Mouse (Mus musculus): ENCODE results near the gene Kif14. TPM values are rescaled to one million over a fixed set of nuclear protein-coding genes. Genes with fewer than 3 reads are reported as not detected.

The Kif14 gene
- polyA plus RNA-seq, 1 experiment from 2014 or later: 5.8 TPM

DNA sequence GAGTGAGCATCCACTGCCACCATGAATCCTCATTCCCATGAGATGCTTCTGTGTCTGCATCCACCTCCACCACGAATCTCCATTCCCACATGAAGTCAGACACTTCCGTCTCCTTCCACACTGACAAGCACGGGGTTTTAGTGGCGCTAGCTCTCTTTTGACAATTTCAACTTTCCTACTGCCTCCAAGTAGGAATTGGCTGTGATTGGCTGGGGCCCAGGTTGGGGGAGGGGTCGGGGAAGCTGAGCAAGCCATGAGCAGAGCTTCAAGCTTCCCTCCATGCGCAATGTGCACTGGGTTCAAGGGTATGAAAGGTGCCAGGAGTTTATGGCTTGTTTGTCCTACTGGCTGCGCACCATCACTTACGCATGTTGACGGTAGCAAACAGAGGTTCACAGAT is 93.6 kb downstream of the Kif14 start:
- H3K4me3 ChIP-seq: no peak overlapping the region
- H3K27ac ChIP-seq: no peak overlapping the region
- no peaks in the 10 kb centered on the region for H3K36me3 ChIP-seq
- no peak for ATAC-seq (ENCODE audit: low FRiP score, low read depth)
- H3K9me3 ChIP-seq: no peaks in the 10 kb centered on the region
- H3K9ac ChIP-seq: no peak overlapping the region
- 0 out of 2 replicates have a peak, but pooled peaks cover 8% of the 10 kb centered on the region for H3K27me3 ChIP-seq
- H3K4me2 ChIP-seq (replicated peaks): no peak overlapping the region
- H3K4me1 ChIP-seq: peaks cover 30% of the 10 kb centered on the region
- 87% methylated on average over 9 of the region's 9 CpGs for WGBS

DNA sequence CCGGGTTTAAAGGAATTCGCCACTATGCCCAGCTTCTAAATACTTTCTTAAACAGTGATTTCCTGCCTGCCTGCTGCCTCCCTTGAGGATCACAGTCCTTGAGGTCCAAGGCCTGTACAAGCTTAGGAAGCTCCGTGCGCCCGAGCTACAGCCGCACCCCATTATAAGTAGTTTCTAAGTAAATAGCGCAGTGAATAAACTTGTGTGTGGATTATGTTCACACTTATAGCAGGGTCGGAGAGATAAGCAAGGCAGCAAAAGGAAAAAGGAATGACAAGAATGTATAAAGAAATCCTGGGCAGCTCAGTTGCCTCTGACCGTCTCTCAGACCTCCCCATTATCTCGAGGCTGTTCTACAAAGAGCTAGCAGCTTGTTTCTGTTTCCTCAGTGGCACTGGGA is 95.7 kb downstream of the Kif14 start:
- no peak overlapping the region for H3K4me3 ChIP-seq
- 0 out of 2 replicates have a peak, but pooled peaks cover 8% of the 10 kb centered on the region for H3K27me3 ChIP-seq
- no peaks in the 10 kb centered on the region for H3K36me3 ChIP-seq
- ATAC-seq (ENCODE audit: low FRiP score, low read depth): no peak
- 53% methylated on average over 10 of the region's 10 CpGs for WGBS
- H3K4me2 ChIP-seq (replicated peaks): no peak overlapping the region
- no peaks in the 10 kb centered on the region for H3K9me3 ChIP-seq
- H3K27ac ChIP-seq: no peak overlapping the region
- H3K4me1 ChIP-seq: peaks cover 19% of the 10 kb centered on the region
- no peak overlapping the region for H3K9ac ChIP-seq

DNA sequence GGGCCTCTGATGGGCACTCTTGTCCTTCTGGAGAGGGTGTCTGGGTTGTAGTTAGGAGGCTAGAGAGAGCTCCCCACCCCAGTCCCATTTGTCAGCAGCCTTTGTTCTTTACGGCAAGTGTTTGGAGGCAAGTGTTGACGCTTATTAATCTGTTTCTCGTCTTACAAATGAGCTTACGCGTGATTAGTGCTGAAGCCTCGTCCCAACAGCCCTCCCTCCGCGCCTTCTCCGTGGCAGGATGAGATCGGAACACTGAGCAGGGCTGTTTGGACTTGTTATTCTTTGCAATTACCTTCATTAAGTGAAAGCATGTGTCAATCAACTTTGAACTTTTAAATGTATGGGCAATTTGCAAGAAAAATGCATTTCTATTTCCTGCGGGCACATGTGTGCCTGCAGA is 97.0 kb downstream of the Kif14 start:
- H3K27ac ChIP-seq: no peak overlapping the region
- WGBS: 23% methylated on average over 11 of the region's 11 CpGs
- no peaks in the 10 kb centered on the region for H3K36me3 ChIP-seq

DNA sequence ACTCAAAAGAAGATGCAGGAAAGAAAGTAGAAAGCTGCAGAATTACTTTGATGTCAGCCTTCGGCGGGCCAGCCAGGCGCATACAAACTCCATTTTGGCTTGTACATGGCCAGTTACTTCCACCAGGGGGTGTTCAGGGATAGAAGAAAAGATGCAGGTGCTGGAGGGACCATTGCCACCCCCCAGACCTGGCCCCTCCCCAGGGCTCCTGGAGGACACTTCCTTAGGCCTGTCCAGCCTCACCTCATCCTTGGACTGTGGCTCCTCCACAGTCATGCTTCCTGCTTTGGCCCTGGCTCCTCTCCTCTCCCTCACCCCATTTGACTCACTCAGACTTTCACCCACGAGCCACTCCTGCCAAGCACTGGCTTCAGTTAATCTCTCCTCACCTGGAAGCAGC is 98.8 kb downstream of the Kif14 start:
- Histone ChIP-seq H3K4me1 (peaks cover 14% of the 10 kb centered on the region), H3K9ac (no peak overlapping the region), H3K27me3 (peaks cover 14% of the 10 kb centered on the region; the same call in 1 of the 2 replicates), H3K4me3 (no peak overlapping the region), H3K27ac (no peak overlapping the region), H3K36me3 (no peaks in the 10 kb centered on the region), H3K9me3 (no peaks in the 10 kb centered on the region), H3K4me2 (replicated peaks) (no peak overlapping the region)
- peak; percentile 19; the same call in 1 of the 2 replicates for ATAC-seq (ENCODE audit: low FRiP score, low read depth)
- 67% methylated on average over 4 of the region's 4 CpGs for WGBS

More for the DNA sequence above, 97.0 kb downstream of the Kif14 start:
- no peak overlapping the region for H3K9ac ChIP-seq
- ATAC-seq (ENCODE audit: low FRiP score, low read depth): no peak
- no peaks in the 10 kb centered on the region for H3K9me3 ChIP-seq
- no peak overlapping the region for H3K4me3 ChIP-seq
- peak overlapping the region; percentile 19 for H3K4me2 ChIP-seq (replicated peaks)
- 0 out of 2 replicates have a peak, but pooled peaks cover 8% of the 10 kb centered on the region for H3K27me3 ChIP-seq
- peaks cover 19% of the 10 kb centered on the region for H3K4me1 ChIP-seq

DNA sequence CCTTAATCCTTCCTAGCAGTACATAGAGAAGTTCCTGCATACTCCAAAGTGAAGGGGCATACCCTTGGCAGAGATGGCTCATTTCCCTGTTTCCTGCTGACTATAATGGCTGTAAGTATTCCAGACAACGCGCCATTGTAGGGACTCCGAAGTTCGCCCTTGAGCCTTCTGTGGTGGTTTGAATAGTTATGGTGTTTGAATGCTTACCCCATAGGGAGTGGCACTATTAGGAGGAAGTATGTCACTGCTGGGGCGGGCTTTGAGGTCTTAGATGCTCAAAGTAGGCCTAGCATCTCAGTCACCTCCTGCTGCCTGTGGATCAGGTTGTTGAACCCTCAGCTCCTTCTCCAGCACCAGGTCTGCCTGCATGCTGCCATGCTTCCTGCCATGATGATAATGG is 100.2 kb downstream of the Kif14 start:
- H3K4me3 ChIP-seq: no peak overlapping the region
- H3K9ac ChIP-seq: no peak overlapping the region
- no peak for ATAC-seq (ENCODE audit: low FRiP score, low read depth)

DNA sequence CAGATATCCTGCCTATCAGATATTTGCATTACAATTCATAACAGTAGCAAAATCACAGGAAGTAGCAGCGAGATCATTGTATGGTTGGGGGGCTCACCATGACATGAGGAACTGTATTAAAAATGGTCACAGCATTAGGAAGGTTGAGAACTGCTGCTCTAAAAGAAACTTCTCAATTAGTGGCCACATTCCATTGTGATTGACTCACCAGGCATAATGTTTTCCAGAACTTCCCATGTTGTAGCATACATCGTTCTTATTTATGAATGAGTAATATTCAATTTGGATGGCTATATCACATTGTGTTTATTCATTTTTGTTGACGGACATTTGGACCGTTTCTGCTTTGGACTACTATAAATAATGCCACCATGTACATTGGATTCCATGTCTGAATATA is 101.5 kb downstream of the Kif14 start:
- ATAC-seq (ENCODE audit: low FRiP score, low read depth): no peak
- Histone ChIP-seq H3K9me3 (no peaks in the 10 kb centered on the region), H3K36me3 (no peaks in the 10 kb centered on the region), H3K9ac (no peak overlapping the region), H3K4me3 (no peak overlapping the region), H3K27ac (no peak overlapping the region), H3K4me2 (replicated peaks) (no peak overlapping the region), H3K4me1 (peaks cover 19% of the 10 kb centered on the region), H3K27me3 (peaks cover 12% of the 10 kb centered on the region; the same call in 1 of the 2 replicates)
- WGBS: 78% methylated on average over 4 of the region's 4 CpGs

More for the DNA sequence above, 100.2 kb downstream of the Kif14 start:
- Histone ChIP-seq H3K27me3 (peaks cover 12% of the 10 kb centered on the region; the same call in 1 of the 2 replicates), H3K4me1 (peaks cover 20% of the 10 kb centered on the region), H3K9me3 (no peaks in the 10 kb centered on the region), H3K36me3 (no peaks in the 10 kb centered on the region), H3K4me2 (replicated peaks) (no peak overlapping the region), H3K27ac (no peak overlapping the region)
- 88% methylated on average over 5 of the region's 5 CpGs for WGBS

DNA sequence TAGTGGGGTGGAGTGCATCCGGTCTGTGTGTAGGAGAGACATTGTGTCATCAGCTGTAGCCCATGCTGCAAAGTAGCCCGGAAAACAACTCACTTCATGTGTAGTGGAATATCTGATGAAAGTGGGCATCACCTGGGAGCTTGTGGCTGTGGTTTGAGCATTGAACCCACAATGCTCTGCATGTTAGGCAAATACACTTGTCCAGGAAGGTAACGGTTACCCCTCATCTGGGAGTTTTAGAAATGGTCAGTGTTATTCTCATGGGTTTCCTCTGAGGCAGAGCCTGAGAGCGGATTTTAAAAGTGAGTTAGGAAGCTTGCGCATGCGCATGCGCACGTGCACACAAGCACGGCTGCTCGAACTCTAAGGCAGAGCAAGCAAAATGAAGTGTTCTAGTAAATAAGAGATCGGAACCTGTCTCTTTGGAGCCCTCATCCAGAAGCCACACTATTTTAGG is 102.6 kb downstream of the Kif14 start:
- no peak overlapping the region for H3K9ac ChIP-seq

DNA sequence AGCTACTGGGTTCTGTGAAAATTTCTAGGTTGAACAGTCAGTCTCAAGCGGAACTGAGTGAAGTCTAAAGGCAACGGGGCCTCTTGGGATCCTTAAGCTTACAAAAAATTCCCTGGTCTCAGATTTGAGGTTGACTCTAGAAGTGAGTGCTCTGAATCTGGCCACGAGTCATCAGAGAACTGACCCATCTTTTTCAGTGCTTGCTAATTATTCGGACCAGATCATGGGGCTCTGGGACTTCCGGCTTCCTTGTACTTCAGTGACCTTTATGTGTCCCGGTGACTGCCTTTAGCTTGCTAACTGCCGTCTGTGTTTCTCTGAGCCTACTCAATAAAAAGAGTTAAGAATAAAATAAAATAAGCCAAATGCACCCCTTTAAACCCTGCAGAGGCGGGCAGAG is 103.1 kb downstream of the Kif14 start:
- H3K9me3 ChIP-seq: no peaks in the 10 kb centered on the region
- H3K27ac ChIP-seq: no peak overlapping the region
- H3K36me3 ChIP-seq: no peaks in the 10 kb centered on the region
- ATAC-seq (ENCODE audit: low FRiP score, low read depth): no peak
- peaks cover 11% of the 10 kb centered on the region for H3K4me1 ChIP-seq
- H3K4me3 ChIP-seq: no peak overlapping the region
- 72% methylated on average over 8 of the region's 8 CpGs for WGBS
- H3K9ac ChIP-seq: no peak overlapping the region
- H3K4me2 ChIP-seq (replicated peaks): no peak overlapping the region
- peaks cover 7% of the 10 kb centered on the region; the same call in 1 of the 2 replicates for H3K27me3 ChIP-seq

More for the DNA sequence above, 102.6 kb downstream of the Kif14 start:
- no peaks in the 10 kb centered on the region for H3K36me3 ChIP-seq
- H3K27ac ChIP-seq: no peak overlapping the region
- H3K4me3 ChIP-seq: no peak overlapping the region
- no peak for ATAC-seq (ENCODE audit: low FRiP score, low read depth)
- no peaks in the 10 kb centered on the region for H3K9me3 ChIP-seq
- peaks cover 11% of the 10 kb centered on the region for H3K4me1 ChIP-seq
- no peak overlapping the region for H3K4me2 ChIP-seq (replicated peaks)
- 91% methylated on average over 11 of the region's 11 CpGs for WGBS
- H3K27me3 ChIP-seq: peaks cover 7% of the 10 kb centered on the region; the same call in 1 of the 2 replicates

DNA sequence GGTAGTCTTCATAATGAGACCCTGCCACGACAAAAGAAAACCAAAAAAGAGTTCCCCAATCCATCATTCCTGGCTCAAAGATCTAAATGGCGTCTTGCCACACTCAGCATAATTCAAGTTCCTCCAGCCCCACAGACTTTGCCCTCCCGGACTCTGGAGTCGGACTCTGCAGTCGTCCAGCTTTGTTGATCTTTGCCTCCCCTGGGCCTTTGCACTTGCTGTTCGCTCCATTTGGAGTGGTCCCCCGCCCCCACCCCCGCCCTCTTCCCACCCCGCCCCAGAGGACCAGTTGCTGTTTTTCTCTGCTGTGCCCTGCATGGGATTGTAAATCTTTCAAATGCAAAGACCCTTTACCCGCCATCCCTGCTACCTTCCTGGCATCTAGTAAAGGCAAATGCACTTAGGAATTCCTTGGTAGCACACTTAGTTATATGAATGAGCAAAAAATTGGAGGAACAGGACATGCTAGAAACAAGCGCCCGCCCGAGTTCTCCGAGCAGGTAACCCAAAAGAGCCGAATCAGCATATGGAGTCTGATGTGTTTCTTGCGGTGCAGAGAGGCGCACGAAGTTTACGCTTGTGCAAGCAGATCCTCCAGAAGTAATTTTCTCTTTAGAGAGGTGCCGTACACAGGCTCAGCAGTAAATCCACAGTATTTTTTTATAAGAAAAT is 103.6 kb downstream of the Kif14 start:
- no peak for ATAC-seq (ENCODE audit: low FRiP score, low read depth)
- peak overlapping the region; percentile 54 for H3K4me2 ChIP-seq (replicated peaks)
- H3K27me3 ChIP-seq: peaks cover 7% of the 10 kb centered on the region; the same call in 1 of the 2 replicates
- peaks cover 11% of the 10 kb centered on the region for H3K4me1 ChIP-seq
- peak overlapping the region; percentile 17 for H3K4me3 ChIP-seq
- no peaks in the 10 kb centered on the region for H3K36me3 ChIP-seq
- no peak overlapping the region for H3K27ac ChIP-seq
- WGBS: 32% methylated on average over 20 of the region's 20 CpGs
- no peak overlapping the region for H3K9ac ChIP-seq
- no peaks in the 10 kb centered on the region for H3K9me3 ChIP-seq

DNA sequence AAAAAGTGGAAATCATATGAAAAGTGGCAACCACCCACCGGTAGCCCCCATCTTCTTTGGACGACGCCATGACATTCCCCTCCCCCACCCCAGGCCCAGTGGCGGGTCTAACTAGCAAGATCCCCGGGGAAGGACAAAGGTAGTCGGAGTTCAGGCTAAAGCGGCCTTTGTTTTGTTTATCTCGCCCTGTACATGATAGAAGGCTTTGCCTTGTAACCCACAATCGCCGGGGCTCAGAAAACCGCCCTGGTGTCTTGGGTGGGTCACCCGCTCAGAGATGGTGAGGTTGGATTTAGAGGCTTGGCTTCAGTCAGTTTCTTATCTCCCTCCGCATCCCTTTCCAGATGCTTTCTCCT is 104.1 kb downstream of the Kif14 start:
- Histone ChIP-seq H3K36me3 (no peaks in the 10 kb centered on the region), H3K4me1 (peaks cover 11% of the 10 kb centered on the region), H3K27ac (no peak overlapping the region), H3K4me3 (peak overlapping the region; percentile 17), H3K27me3 (peaks cover 7% of the 10 kb centered on the region; the same call in 1 of the 2 replicates), H3K9me3 (no peaks in the 10 kb centered on the region), H3K4me2 (replicated peaks) (peak overlapping the region; percentile 54), H3K9ac (no peak overlapping the region)
- 18% methylated on average over 13 of the region's 13 CpGs for WGBS
- no peak for ATAC-seq (ENCODE audit: low FRiP score, low read depth)

DNA sequence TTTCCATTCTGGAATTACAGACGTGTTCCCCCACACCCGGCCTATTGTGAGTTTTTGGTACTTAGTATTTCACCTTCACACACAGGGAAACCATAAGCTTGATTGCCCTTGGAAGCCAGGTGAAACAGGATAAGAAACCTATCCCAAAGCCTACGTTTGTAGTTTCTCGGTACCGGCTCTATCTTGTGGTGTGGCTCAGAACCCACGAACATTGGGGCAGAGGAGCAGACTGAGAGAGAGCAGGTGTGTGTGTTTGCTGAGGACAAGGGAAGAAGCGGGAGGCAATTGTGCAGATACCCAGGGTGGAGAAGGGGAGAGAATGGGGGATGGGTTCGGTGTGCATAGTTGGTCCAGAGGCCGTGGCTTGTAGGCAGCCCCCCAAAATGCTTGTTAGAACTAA is 104.8 kb downstream of the Kif14 start:
- Histone ChIP-seq H3K4me2 (replicated peaks) (no peak overlapping the region), H3K4me3 (no peak overlapping the region), H3K4me1 (peaks cover 11% of the 10 kb centered on the region), H3K9ac (no peak overlapping the region), H3K27ac (no peak overlapping the region), H3K36me3 (no peaks in the 10 kb centered on the region), H3K27me3 (peaks cover 7% of the 10 kb centered on the region; the same call in 1 of the 2 replicates), H3K9me3 (no peaks in the 10 kb centered on the region)
- no peak for ATAC-seq (ENCODE audit: low FRiP score, low read depth)
- 90% methylated on average over 9 of the region's 9 CpGs for WGBS

DNA sequence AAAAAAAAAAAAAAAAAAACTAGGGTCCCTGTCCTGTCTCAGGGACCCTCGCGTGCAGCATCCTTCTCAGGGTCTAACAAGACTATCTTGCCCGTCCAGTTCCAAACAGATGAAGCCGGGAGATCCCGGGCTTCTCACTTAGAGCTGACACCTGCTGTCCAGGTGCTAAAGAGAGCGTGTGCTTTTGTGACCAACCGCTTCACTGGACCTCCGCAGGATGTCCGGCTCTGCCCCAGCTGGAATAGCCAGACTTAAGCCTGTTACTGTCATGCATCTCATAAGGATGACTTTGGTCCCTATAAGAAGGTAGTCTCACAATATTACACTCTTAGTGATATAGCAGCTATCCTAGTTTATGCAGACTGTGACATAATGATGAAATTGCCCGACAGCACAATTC is 105.4 kb downstream of the Kif14 start:
- Histone ChIP-seq H3K27ac (no peak overlapping the region), H3K9me3 (no peaks in the 10 kb centered on the region), H3K9ac (no peak overlapping the region), H3K4me1 (peaks cover 13% of the 10 kb centered on the region), H3K27me3 (peaks cover 10% of the 10 kb centered on the region), H3K4me2 (replicated peaks) (no peak overlapping the region), H3K4me3 (no peak overlapping the region), H3K36me3 (no peaks in the 10 kb centered on the region)
- ATAC-seq (ENCODE audit: low FRiP score, low read depth): no peak
- 81% methylated on average over 10 of the region's 10 CpGs for WGBS
